Mouse (Mus musculus) ES-E14 (cell line): ENCODE data around the gene Mrpl50.

Experiments
- MAFK ChIP-seq: IDR thresholded peaks from 2 replicates; pipeline ENCODE4 v1.6.1; 2014; ENCODE audit warnings: mild to moderate bottlenecking, low read depth, low read length, inconsistent platforms; ENCODE audit not compliant: insufficient read depth
- ZC3H11A ChIP-seq: IDR thresholded peaks from 2 replicates; pipeline ENCODE4 v1.6.1; 2012; ENCODE audit warnings: low read depth, mild to moderate bottlenecking, inconsistent platforms, low read length, borderline replicate concordance
- ZNF384 ChIP-seq: IDR thresholded peaks from 2 replicates; pipeline ENCODE4 v1.6.1; 2012; ENCODE audit warnings: low read depth, low read length, inconsistent platforms

DNA sequence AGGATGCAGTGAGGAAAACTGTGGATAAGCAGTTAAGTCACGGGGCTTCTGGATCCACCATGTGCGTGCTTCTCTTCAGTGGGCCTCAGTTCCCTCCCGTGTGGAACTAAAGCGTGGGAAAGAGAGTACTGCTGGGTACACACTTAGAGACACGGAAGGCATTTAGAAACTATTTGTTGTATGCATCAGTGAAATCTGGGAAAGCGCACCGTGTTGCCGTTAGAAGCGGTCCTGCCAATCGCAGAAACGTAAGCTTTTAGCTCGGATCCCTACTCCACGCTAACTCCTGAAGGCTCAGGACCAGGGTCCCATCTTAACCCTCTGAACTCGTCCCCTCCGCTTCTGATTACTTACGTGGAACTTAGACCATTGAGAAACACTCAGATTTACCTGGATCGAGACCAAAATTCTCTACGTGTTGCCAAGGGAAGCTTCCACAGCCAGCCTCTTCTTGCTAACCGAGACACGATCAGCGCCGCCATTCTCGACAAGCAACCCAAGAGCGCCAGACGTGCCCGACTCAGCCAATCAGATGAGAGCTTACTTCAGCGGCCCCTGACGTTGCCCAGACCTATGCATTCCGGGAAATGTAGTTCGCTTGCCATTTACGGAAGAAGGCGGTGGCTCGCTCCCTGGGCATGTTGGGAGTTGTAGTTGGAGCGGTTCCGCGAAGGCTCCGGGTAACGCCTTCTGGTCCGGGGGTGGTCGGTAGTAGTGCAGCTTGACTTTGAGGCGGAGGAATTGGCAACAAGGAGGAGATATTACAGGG lies at the start of gene Mrpl50, which contains the start of gene Zfp189:
- no peak for TF ChIP-seq MAFK
- TF ChIP-seq ZC3H11A = no peak
- no peak for TF ChIP-seq ZNF384
